Mouse (Mus musculus) MEL (cell line): ENCODE results near the gene Chst14.

Experiments used
- CTCF ChIP-seq, 3 experiments: IDR thresholded peaks in 2 of 3; conservative IDR thresholded peaks in 1 of 3; 2 replicates each; pipeline ENCODE4 v1.5.1; 2011 to 2012; ENCODE audit warnings: low read length in 3 of 3, low read depth in 2 of 3, mild to moderate bottlenecking in 2 of 3, improper control_type of control experiment in 1 of 3, inconsistent platforms in 1 of 3, mixed read lengths in 1 of 3, moderate library complexity in 1 of 3; ENCODE audit not compliant: control insufficient read depth in 1 of 3, insufficient read depth in 1 of 3, poor library complexity in 1 of 3, severe bottlenecking in 1 of 3
- POLR2A ChIP-seq, 2 experiments: IDR thresholded peaks; 2 replicates each; pipeline ENCODE4 v1.6.1; 2011 to 2012; ENCODE audit warnings: low read length in 2 of 2, mild to moderate bottlenecking in 2 of 2, control low read depth in 1 of 2, improper control_type of control experiment in 1 of 2, low read depth in 1 of 2, moderate library complexity in 1 of 2; ENCODE audit not compliant: control insufficient read depth in 1 of 2, insufficient read depth in 1 of 2, poor library complexity in 1 of 2

DNA sequence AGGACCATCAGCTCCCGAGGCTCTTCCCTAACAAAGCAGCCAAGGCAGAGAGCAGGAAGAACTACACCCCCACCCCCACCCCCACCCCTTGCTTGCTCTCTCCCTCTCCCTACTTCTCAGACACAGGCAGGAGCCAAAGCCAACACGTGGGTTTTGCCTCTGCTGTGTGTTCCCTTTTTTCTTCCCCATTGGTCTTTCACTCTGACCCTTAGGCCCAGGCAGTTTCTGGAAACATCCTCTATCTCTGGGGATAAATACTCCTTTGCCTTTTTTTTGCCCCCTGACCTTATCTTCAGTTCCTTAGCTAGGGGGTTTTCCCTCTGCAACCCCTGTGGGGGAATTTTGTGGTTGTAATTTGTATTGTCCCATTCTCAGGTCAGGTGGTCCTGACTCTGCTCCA lies 33.3 kb downstream of the Chst14 start:
- TF ChIP-seq CTCF (IDR thresholded peaks at IDR 0.05 in 2 of 3, conservative IDR thresholded peaks at IDR 0.05 in 1 of 3; ENCODE audit: control insufficient read depth in 1 of 3, insufficient read depth in 1 of 3, low read depth in 2 of 3, low read length in 3 of 3, poor library complexity in 1 of 3, severe bottlenecking in 1 of 3): no peak
- no peak for TF ChIP-seq POLR2A (IDR thresholded peaks at IDR 0.05; ENCODE audit: control insufficient read depth in 1 of 2, insufficient read depth in 1 of 2, low read depth in 1 of 2, low read length in 2 of 2, poor library complexity in 1 of 2)
